Mouse (Mus musculus) kidney, postnatal 0 days (tissue): ENCODE results near the gene Kiss1. TPM values are rescaled to one million over a fixed set of nuclear protein-coding genes. Genes with fewer than 3 reads are reported as not detected.
A peak's percentile ranks its signal among the peaks of the same experiment; 100 is the strongest.

ENCODE experiments used
- ATAC-seq: fragments of 200-750 bp; cut with Nextera tagmentation; replicated peaks from 2 replicates; pipeline ENCODE4 v1.8.0; 2017; ENCODE audit warnings: low read depth, moderate number of reproducible peaks, moderate TSS enrichment, moderate library complexity; ENCODE audit not compliant: low FRiP score
- DNase-seq: peaks from one replicate; pipeline ENCODE4 v3.0.0-alpha.2; 2016; ENCODE audit warnings: low spot score
- H3K27ac ChIP-seq: fragments of 300-500 bp; sonication (generic); 2 replicates; pipeline ENCODE4 v1.5.1; 2014; ENCODE audit warnings: mild to moderate bottlenecking
- H3K27me3 ChIP-seq: fragments of 300-500 bp; sonication (generic); 2 replicates; pipeline ENCODE4 v1.6.1; 2014; ENCODE audit warnings: low read length, mixed read lengths; ENCODE audit not compliant: insufficient read depth
- H3K36me3 ChIP-seq: fragments of 300-500 bp; sonication (generic); 2 replicates; pipeline ENCODE4 v1.6.1; 2014; ENCODE audit warnings: low read length, mixed read lengths; ENCODE audit not compliant: insufficient read depth
- H3K4me1 ChIP-seq: fragments of 300-500 bp; sonication (generic); replicated peaks from 2 replicates; pipeline ENCODE4 v1.6.1; 2014; ENCODE audit warnings: antibody characterized with exemption, low read length, mixed read lengths; ENCODE audit not compliant: insufficient read depth
- H3K4me2 ChIP-seq: fragments of 300-500 bp; sonication (generic); 2 replicates; pipeline ENCODE4 v1.6.1; 2014; ENCODE audit warnings: mild to moderate bottlenecking, low read length, moderate library complexity, mixed read lengths
- H3K4me3 ChIP-seq: fragments of 300-500 bp; sonication (generic); replicated peaks from 2 replicates; pipeline ENCODE4 v1.5.1; 2014; ENCODE audit warnings: low read depth, low read length
- H3K9ac ChIP-seq: fragments of 300-500 bp; sonication (generic); 2 replicates; pipeline ENCODE4 v1.6.1; 2014; ENCODE audit warnings: low read depth, low read length
- H3K9me3 ChIP-seq: fragments of 300-500 bp; sonication (generic); replicated peaks from 2 replicates; pipeline ENCODE4 v1.6.1; 2016; ENCODE audit warnings: low read length, inconsistent platforms, mixed read lengths
- CTCF ChIP-seq: IDR thresholded peaks from 2 replicates; pipeline ENCODE4 v1.5.1; 2016; ENCODE audit warnings: antibody characterized with exemption, low read depth, mild to moderate bottlenecking, moderate library complexity
- WGBS: fragments of 180-500 bp; shearing (Covaris S2); extraction: QIAGEN DNeasy Blood & Tissue Kit; methylation state at CpG from one replicate; pipeline ENCODE4 v1.1.7; 2014; 5-methylcytosine and 5-hydroxymethylcytosine counted together
- polyA plus RNA-seq: library from polyadenylated mRNA; unstranded; fragments of >200 nt; fragmentation: Nextera tagmentation; extraction: Ambion mirVana; gene quantifications from 2 replicates; pipeline ENCODE4 v1.2.1, GENCODE M21; 2015

The Kiss1 gene
- polyA plus RNA-seq, 1 experiment from 2014 or later = not detected

- H3K27ac ChIP-seq = no peak overlapping the region
- H3K9ac ChIP-seq = no peak overlapping the region
- H3K4me2 ChIP-seq = no peak overlapping the region
- H3K4me1 ChIP-seq = 0 out of 2 replicates have a peak, but pooled peaks cover 5% of the 10 kb centered on the region
- no peaks in the 10 kb centered on the region for H3K36me3 ChIP-seq
- WGBS = 22% methylated on average over 10 of the region's 10 CpGs
- DNase-seq (peak; percentile 22), ATAC-seq (no peak)
- H3K27me3 ChIP-seq = no peaks in the 10 kb centered on the region
- H3K9me3 ChIP-seq = no peaks in the 10 kb centered on the region
- TF ChIP-seq CTCF = no peak
- no peak overlapping the region for H3K4me3 ChIP-seq
Measured at GRCm38 (mm10) chr1:133311946-133312345, 9.7 kb upstream of the Kiss1 start.

GRCm38 (mm10) chr1:133314364-133314763, 7.3 kb upstream of the Kiss1 start:
- H3K27ac ChIP-seq = no peak overlapping the region
- TF ChIP-seq CTCF = peak; percentile 80
- no peaks in the 10 kb centered on the region for H3K27me3 ChIP-seq
- WGBS = 27% methylated on average over 8 of the region's 8 CpGs
- no peak overlapping the region for H3K4me3 ChIP-seq
- peak; percentile 71 for DNase-seq
- no peak overlapping the region for H3K9ac ChIP-seq
- H3K4me1 ChIP-seq = 0 out of 2 replicates have a peak, but pooled peaks cover 5% of the 10 kb centered on the region
- H3K4me2 ChIP-seq = no peak overlapping the region
- H3K36me3 ChIP-seq = no peaks in the 10 kb centered on the region
- no peak for ATAC-seq
- no peaks in the 10 kb centered on the region for H3K9me3 ChIP-seq

- no peak for DNase-seq
- no peaks in the 10 kb centered on the region for H3K4me1 ChIP-seq
- no peak overlapping the region for H3K4me3 ChIP-seq
- H3K27me3 ChIP-seq = no peaks in the 10 kb centered on the region
- H3K36me3 ChIP-seq = no peaks in the 10 kb centered on the region
- no peak overlapping the region for H3K4me2 ChIP-seq
- no peak for TF ChIP-seq CTCF
- no peak for ATAC-seq
- 81% methylated on average over 6 of the region's 6 CpGs for WGBS
- H3K9ac ChIP-seq = no peak overlapping the region
- no peak overlapping the region for H3K27ac ChIP-seq
- H3K9me3 ChIP-seq = no peaks in the 10 kb centered on the region
Measured at GRCm38 (mm10) chr1:133315775-133316174, 5.9 kb upstream of the Kiss1 start.

GRCm38 (mm10) chr1:133316577-133316976, 5.1 kb upstream of the Kiss1 start:
- TF ChIP-seq CTCF = peak; percentile 26; the same call in 1 of the 2 replicates
- DNase-seq = no peak
- ATAC-seq = no peak
- H3K4me1 ChIP-seq = no peaks in the 10 kb centered on the region
- H3K9me3 ChIP-seq = no peaks in the 10 kb centered on the region
- no peaks in the 10 kb centered on the region for H3K27me3 ChIP-seq
- 78% methylated on average over 4 of the region's 4 CpGs for WGBS
- no peaks in the 10 kb centered on the region for H3K36me3 ChIP-seq
- no peak overlapping the region for H3K4me3 ChIP-seq
- no peak overlapping the region for H3K4me2 ChIP-seq
- H3K27ac ChIP-seq = no peak overlapping the region
- H3K9ac ChIP-seq = no peak overlapping the region

- DNase-seq = no peak
- H3K27ac ChIP-seq = no peak overlapping the region
- H3K4me3 ChIP-seq = no peak overlapping the region
- no peaks in the 10 kb centered on the region for H3K27me3 ChIP-seq
- H3K36me3 ChIP-seq = no peaks in the 10 kb centered on the region
- H3K9me3 ChIP-seq = no peaks in the 10 kb centered on the region
- H3K4me2 ChIP-seq = no peak overlapping the region
- H3K9ac ChIP-seq = no peak overlapping the region
- peak; percentile 63 for TF ChIP-seq CTCF
- WGBS = 82% methylated on average over 1 of the region's 1 CpGs
- ATAC-seq = no peak
- no peaks in the 10 kb centered on the region for H3K4me1 ChIP-seq
Measured at GRCm38 (mm10) chr1:133317149-133317548, 4.5 kb upstream of the Kiss1 start.

GRCm38 (mm10) chr1:133323333-133323732, 1.7 kb downstream of the Kiss1 start:
- no peak overlapping the region for H3K27ac ChIP-seq
- H3K4me1 ChIP-seq = no peaks in the 10 kb centered on the region
- H3K4me3 ChIP-seq = no peak overlapping the region
- no peaks in the 10 kb centered on the region for H3K27me3 ChIP-seq
- 25% methylated on average over 5 of the region's 5 CpGs for WGBS
- H3K4me2 ChIP-seq = no peak overlapping the region
- DNase-seq (peak; percentile 49), ATAC-seq (peak; percentile 82)
- H3K36me3 ChIP-seq = no peaks in the 10 kb centered on the region
- no peak overlapping the region for H3K9ac ChIP-seq
- TF ChIP-seq CTCF = no peak
- no peaks in the 10 kb centered on the region for H3K9me3 ChIP-seq

GRCm38 (mm10) chr1:133325951-133326350, 4.3 kb downstream of the Kiss1 start:
- no peak for DNase-seq
- H3K4me3 ChIP-seq = no peak overlapping the region
- H3K27ac ChIP-seq = no peak overlapping the region
- no peak overlapping the region for H3K4me2 ChIP-seq
- H3K36me3 ChIP-seq = no peaks in the 10 kb centered on the region
- no peaks in the 10 kb centered on the region for H3K27me3 ChIP-seq
- TF ChIP-seq CTCF = no peak
- H3K9me3 ChIP-seq = no peaks in the 10 kb centered on the region
- no peak for ATAC-seq
- no peak overlapping the region for H3K9ac ChIP-seq
- 78% methylated on average over 8 of the region's 8 CpGs for WGBS
- H3K4me1 ChIP-seq = peaks cover 6% of the 10 kb centered on the region
